Mouse (Mus musculus): Measurements from ENCODE around the gene Brd3. TPM values are rescaled to one million over a fixed set of nuclear protein-coding genes. Genes with fewer than 3 reads are reported as not detected.
"Not testable (repeated sequence)": the region's sequence is repeated elsewhere in the genome, so short reads cannot be mapped to it uniquely, and the experiment has no call there.

Gene Brd3
- total RNA-seq, 1 experiment from 2014 or later, result 47.2 TPM

DNA sequence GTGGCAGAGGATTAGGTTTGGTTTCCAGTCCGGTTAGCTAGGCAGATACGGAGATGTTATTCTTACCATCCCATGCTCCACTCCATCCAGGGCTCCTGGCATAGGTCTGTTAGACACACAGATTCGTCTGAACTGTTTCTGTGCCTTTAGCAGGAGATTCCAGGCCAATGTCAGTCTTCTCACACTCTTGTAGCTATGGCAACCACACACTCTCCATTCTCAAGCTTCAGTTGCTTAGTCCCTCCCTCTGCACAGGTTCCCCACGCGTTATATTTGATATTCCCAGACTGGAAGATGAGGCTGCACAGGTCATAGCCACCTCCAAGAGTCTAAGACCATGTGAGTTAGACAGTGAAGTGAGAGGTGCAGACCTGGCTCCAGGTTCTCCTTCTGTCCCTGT lies 6.4 kb upstream of the Brd3 start:
- no peak for ATAC-seq (replicated peaks; ENCODE audit: low read depth, poor library complexity, severe bottlenecking)

DNA sequence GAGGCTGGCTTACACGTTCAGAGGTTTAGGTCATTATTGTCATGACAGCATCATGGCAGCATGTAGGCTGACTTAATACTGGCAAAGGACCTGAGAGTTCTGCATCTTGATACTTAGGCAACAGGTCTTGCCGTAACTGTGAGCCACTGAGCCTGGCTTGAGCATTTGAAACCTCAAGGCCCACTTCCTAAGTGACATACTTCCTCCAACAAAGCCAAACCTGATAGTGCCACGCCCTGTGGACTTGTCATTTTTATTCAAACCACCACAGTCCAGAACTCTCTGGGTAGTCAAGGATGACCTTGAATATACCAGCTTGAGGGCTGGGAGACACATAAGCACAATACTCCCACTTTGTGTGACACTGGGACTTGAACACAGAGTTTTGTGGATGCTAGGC lies 5.4 kb upstream of the Brd3 start:
- ATAC-seq (replicated peaks; ENCODE audit: low read depth, poor library complexity, severe bottlenecking), result 0 out of 2 replicates have a peak, but pooled peaks have one; percentile 12

DNA sequence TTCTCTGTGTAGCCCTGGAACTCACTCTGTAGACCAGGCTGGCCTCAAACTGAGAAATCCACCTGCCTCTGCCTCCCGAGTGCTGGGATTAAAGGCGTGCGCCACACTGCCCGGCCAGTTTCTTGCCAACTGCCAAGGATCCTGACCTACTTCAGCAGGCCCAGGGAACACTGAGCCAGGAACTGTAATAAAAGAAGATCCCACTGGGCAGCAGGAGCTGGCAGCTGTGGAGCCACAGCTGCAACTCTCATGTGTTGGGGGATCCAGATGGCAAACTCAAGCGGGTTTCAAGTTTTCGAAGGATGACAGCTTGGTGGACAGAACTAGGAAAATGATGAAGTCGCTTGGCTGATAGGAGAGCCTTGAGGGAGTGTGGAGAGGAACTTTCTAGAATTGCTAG lies 3.2 kb upstream of the Brd3 start:
- ATAC-seq (replicated peaks; ENCODE audit: low read depth, poor library complexity, severe bottlenecking), result no peak

DNA sequence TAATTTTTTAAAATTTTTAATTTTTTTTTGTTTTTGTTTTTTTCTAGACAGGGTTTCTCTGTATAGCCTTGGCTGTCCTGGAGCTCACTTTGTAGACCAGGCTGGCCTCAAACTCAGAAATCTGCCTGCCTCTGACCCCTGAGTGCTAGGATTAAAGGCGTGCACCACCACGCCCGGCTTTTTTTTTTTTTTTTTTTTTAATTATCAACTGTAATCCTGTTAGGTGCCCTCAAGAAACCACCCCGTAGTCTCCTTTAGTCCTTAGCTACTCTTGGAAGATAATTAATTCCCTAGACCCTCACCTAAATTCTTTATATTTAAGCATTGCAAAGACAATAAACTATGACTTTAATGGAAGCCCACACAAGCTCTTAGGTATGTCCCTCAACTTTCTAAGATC lies 804 bp downstream of the Brd3 start:
- not testable (repeated sequence) for ATAC-seq (replicated peaks; ENCODE audit: low read depth, poor library complexity, severe bottlenecking)

DNA sequence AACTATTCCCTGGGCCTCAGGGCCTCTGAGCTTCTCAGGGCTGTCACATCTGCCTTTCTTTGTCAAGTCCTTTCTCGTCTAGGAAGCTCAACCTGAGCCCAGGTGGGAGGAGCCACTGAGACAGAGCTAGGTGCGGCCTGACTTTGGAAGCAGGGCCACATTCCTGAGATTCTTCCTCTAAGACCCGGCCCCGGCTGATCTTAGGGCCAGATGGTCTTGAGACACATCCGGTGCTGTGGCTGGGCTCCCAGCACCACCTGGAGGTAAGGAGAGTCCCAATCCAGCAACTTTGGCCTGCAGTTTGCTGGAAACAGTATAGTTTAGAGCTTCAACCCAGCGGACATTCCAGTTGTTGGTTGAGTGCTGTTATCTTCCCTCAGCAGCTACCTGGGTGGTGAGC lies 1.9 kb downstream of the Brd3 start:
- ATAC-seq (replicated peaks; ENCODE audit: low read depth, poor library complexity, severe bottlenecking), result no peak

DNA sequence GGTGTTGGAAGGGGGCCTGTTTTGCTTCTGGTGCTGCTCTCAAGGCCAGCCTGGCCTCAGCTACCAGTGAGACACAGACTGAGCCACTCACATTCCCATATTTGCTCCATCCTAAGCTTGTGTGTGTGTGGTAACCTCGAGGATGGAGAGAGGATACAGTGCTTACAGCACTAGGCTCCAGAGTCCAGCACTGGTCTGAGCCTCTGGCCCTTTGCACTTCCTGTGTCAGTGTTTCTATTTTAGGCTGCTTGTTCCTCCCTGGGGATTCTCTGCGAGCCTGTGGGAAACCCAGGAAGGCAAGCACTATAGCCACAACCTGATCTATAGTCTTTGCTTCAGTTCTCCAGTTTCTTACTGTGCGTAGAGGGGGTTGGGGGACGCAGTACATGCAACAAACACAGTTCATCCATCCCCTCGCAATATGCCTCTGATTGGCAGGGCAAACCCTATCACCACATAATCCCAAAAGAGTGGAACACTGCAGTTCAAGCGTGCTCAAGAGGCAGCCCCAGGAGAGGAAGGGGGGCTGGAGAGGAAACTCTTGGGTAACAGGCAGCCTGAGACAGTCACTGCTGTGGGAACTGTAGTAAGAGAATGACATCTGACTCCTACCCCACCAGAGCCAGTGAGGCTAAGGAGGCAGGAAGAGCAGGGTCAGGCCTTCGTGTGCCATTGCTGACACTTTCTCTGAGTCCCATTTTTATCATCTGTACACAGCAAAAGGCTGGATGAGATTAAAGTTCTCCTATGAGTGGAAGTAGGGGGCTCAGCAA lies 3.2 kb downstream of the Brd3 start:
- ATAC-seq (replicated peaks; ENCODE audit: low read depth, poor library complexity, severe bottlenecking), result peak; percentile 92

DNA sequence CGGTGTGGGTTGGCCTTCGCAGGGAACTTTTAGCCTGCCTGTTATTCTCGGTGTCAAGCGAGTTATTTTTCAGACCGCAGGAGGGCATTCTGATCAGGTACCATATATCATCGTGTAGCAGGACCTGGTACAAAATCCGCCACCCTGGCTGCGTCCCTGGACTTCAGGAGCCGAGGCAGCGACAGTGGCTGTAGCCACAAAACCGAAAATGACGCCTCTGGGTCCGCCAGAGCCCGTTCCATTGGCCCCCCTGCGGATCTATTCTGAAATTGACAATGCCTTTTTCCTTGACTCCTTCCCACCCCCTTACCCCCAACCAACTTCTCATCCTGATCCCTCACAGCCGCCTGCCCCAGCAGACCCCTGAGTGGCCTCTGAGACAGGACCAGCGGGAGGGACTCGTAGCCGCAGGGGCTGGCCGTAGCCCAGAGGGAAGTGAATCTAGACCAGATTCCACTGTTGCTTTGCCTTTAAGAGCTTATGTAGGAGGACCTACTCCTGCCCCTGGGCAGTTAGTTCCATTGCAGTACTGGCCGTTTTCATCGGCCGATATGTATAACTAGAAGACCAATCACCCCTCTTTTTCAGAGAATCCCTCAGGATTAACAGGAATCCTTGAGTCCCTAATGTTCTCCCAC lies 11.0 kb downstream of the Brd3 start:
- no peak for ATAC-seq (replicated peaks; ENCODE audit: low read depth, poor library complexity, severe bottlenecking)

DNA sequence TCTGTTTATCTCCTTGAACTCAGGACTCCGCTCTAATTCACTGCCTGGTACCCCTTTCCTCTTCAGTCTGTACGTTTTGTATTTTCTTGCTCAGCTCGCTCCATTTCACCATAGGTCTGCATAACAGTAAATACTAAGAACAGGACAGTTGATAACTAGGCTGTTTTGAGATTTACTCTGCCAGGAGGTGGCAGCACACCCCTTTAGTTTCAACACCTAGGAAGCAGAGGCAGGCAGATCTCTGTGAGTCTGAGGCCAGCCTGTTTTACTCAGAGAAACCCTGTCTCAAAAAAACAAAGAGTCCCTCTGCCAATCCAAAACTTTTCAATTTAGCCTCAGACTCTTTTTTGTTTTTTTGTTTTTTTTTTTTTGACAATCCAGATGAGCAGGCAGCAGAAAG lies 13.5 kb downstream of the Brd3 start:
- no peak for ATAC-seq (replicated peaks; ENCODE audit: low read depth, poor library complexity, severe bottlenecking)

DNA sequence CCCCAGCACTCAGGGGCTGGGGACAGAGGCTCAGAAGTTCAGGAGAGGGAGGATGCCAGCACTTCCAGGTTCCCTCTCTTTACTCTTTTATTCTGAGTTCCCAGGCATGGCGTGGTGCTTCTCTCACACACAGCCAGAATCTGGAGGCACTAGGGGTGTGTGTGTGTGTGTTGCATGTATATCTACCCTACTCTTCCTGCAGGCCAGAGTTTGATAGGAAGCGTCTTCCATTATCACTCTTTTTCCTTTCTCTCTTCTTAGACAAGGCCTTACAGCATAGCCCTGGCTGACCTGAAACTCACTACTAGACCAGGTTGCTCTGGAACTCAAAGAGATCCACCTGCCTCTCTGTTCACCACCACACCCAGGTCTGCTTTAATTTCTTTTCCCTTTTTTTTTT lies 16.5 kb downstream of the Brd3 start:
- no peak for ATAC-seq (replicated peaks; ENCODE audit: low read depth, poor library complexity, severe bottlenecking)

DNA sequence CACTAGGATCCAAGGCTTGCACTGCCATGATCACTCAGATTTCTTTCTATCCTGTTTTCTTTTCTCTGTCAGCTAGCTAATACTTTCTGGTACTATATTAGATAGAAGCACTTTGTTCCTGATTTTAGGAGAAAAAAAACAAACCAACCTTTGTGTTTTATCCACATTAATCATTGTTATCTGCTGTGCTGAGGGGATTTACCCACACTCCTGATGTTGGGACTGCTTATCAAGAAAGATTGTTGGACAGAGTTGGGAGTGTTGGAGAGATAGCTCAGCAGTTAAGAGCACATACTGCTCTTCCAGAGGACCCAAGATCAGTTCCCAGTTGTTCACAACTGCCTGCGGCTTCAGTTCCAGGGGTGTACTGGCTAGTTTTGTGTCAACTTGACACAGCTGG lies 19.1 kb downstream of the Brd3 start:
- no peak for ATAC-seq (replicated peaks; ENCODE audit: low read depth, poor library complexity, severe bottlenecking)

DNA sequence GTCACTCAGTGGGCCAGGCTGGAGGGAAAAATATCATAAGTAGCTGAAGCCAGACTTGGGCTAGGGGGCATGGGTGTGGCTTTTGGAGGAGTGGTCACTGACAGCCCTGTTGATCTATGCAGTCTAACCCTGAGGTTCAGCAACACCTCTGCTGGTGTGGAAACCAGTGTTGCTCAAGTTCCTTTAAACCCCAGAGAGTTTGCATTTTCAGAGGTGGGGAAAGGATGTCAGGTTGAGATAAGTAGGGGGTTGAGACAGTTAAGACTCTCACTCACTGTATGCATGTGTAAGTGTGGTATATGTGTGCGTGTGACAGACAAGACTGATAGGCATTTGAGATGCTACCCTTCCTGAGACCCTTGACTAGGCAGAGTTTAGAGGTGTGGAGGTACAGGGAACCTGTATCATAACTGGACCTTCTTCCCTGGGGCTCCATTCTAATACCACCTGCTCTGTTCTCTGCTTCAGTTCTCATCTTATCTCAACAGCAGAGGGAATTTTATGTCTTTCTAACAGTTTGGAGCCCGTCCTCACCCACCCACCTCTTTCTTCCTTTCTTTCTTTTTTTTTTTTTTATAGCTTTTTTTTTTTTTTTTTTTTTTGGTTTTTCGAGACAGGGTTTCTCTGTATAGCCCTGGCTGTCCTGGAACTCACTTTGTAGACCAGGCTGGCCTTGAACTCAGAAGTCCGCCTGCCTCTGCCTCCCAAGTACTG lies 20.0 kb downstream of the Brd3 start:
- peak; percentile 74 for ATAC-seq (replicated peaks; ENCODE audit: low read depth, poor library complexity, severe bottlenecking)

DNA sequence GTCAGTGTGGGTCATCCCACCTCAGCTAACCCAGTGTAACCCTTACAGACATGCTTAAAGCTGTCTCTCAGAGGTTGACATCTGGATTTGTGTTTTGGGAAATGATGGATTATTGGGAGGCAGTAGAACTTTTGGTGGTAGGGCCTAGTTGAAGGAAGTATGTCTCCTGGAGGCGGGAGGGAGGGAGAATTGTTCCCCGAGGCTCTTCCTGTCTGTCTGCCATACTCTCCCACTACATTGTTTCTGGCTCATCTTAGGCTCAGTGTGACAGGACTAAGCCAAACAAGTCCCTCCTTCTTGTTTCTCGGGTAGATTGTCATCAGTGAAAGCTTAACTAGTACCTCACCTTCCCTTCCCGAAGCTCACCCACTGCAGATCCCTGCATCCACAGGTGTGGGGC lies 20.7 kb downstream of the Brd3 start:
- no peak for ATAC-seq (replicated peaks; ENCODE audit: low read depth, poor library complexity, severe bottlenecking)

DNA sequence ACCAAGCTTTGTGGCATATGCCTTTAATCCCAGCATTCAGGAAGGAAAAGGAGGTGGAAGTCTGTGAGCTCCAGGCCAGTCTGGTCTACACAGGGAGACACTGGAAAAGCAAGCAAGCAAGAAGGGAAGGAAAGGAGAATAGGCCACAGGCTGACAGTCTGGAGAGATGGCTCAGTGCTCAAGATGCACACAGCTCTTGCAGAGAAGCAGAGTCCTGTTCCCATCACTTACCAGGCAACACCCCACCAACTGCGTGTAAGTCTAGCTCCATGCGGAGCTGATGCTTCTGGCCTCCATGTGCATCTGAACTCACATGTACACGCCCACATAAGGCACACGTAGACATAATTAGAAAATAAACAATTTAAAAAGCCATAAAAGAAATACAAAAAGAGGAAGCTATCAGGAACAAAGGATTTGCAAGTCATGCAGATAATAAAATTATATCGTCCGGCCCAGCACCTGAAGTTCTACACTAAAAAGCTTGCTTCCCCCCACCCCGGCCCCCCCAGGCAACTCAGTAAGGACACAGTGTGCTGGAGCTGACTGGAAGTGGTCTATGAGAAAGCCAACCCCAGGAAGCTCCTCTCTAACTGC lies 25.1 kb downstream of the Brd3 start:
- ATAC-seq (replicated peaks; ENCODE audit: low read depth, poor library complexity, severe bottlenecking), result peak; percentile 42

DNA sequence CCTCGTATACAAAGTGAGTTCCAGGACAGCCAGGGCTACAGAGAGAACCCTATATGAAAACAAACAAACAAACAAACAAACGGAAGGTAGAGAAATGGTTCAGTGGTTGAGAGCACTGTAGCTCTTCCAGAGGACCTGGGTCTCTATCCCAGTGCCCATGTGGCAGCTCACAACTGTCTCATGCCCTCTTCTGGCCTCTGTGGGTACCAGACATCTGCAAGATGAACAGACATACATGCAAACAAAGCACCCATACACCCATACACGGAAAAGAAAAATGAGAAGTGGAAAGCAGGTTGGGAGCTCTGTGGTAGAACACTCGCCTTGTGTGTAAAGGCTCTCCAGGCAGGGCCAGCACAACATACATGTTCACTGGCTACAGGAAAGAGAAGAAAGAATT lies 27.1 kb downstream of the Brd3 start:
- ATAC-seq (replicated peaks; ENCODE audit: low read depth, poor library complexity, severe bottlenecking), result peak; percentile 41

DNA sequence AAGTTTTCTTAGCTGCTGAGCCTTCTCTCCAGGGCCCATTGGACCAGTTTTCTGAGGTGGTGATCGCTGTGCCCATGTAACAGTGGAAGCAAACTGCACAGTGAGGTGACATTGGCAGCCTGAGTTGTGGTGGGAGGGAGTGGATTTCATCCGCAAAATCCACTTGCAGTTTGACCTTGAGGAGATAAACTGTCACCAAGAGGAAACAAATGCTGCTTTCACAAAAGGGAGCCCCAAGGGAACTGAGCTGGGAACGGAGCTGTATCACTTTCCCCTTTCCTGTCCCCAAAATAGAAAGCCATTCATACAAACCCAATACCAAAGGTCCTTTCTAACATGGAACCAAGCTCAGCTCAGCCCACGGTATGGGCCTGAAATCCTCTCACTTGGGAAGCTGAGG lies 27.6 kb downstream of the Brd3 start:
- ATAC-seq (replicated peaks; ENCODE audit: low read depth, poor library complexity, severe bottlenecking), result no peak

DNA sequence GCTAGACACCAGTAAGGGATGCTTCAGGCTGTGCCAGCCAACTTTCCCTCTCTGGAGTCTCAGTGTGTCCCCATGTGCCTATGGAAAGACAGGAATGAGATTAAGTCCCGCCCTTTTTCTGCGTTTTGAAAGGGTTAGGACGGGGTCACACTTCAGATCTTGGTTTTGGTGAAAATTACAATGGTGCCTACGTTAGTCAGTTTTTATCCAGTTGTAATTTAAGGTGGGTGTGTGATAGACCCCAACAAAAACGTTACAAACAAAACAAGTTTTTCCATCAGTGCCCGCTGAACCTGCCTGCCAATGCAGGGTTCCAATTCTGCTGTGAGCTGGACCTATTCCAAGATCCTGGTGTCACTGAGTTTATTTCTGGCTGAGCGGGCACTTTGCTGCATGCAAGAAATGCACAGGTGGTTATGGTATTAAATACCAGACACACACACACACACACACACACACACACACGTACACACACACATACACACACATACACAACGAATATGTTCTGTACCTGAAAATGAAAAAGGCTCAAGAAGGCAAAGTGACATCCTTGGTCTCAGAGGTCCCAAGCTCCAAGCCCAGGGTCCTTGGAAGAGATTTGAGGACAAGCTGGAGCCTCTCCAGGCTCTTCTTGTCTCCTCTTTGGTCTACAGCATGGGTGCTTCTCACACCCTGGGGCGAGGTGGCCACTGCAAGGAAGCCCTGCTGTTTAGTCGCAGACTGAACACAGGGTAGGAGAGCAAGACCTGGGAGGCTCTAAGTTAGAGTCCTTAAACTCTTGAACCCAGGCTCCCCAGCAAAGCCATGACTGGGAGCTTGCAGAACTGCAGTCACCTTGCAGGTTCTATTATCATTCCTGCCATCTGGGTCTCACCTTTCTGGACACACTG lies 30.9 kb downstream of the Brd3 start:
- ATAC-seq (replicated peaks; ENCODE audit: low read depth, poor library complexity, severe bottlenecking), result no peak

DNA sequence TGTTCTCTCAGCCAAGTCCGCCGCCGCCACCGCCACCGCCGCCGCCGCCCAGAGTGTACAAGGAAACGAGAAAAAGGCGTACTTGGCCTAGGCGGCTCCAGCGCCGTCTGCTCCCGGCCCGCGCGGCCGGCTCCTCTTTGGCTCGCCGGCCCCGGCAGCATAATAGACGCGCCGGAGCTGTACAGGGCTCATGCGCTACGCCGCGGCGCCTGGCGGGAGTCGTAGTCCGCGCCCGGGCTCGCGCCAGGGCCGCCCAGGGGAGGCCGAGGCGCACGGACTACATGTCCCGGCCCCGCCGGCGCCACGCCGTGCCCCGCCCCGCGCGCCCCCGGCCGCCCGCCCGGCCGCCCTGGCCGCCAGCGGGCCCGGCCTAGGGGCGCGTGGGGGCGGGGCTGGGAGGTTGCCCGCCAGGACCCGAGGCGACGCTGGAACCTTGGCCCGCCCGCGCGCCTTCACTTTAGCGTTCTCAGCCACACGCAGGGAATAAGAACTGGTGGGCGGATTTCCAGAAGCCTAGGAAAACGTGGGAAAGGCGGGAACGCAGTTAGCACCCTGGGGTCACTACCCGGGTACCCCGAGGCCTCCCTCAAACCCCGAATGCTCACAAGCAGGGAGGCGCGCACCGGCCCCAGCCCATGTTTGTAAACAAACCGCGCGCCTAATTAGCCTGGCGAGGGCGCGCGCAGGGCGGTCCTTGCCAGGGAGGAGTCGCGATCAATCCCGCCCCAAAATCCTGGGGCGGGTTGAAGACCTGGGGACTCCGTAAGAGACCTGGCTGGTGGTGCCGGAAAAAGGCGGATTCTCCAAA lies 31.8 kb downstream of the Brd3 start:
- peak; percentile 69 for ATAC-seq (replicated peaks; ENCODE audit: low read depth, poor library complexity, severe bottlenecking)

DNA sequence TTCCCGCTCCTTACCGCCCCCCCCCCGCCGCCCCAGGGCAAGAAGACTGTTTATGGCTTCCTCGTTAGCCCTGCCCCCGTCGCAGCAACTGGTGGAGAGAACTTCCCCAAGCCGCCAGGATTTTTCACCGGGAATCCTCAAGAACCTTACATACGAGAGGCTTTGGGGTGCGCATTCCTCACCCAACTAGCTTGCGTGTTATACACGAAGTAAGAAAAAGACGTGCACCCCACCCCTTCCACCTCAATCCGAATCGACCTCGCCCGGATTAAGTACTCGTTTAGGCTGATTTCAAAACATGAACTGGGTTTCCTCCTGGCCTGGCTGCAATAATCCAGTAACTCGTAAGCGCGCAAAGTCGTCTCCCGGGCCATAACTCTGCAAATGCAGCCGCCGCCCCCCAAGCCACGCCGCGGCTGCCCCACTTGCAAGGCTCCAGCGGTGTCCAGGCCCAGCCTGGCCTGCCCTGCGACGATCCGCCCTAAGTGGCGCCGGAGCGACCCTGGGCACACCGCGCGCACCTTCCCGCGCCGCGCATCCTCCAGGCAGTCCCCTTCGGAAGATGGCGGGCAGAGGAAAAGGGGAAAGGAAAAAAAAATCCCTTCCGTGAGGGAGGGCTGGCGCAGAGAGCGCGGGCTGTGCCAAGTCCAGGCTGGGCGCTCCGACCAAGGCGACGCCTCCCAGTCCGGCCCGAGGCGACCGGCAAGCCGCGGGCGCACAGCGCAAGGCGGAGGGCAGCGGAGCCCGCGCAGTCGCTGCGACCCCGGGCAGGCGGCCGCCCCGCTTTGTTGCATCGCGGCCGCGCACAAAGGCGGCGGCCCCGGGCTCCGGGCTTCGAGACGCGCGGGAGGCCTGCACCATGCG lies 32.6 kb downstream of the Brd3 start:
- ATAC-seq (replicated peaks; ENCODE audit: low read depth, poor library complexity, severe bottlenecking), result no peak
